ENCODE assay signal across 16 mouse cellular contexts in the genomic region with DNA sequence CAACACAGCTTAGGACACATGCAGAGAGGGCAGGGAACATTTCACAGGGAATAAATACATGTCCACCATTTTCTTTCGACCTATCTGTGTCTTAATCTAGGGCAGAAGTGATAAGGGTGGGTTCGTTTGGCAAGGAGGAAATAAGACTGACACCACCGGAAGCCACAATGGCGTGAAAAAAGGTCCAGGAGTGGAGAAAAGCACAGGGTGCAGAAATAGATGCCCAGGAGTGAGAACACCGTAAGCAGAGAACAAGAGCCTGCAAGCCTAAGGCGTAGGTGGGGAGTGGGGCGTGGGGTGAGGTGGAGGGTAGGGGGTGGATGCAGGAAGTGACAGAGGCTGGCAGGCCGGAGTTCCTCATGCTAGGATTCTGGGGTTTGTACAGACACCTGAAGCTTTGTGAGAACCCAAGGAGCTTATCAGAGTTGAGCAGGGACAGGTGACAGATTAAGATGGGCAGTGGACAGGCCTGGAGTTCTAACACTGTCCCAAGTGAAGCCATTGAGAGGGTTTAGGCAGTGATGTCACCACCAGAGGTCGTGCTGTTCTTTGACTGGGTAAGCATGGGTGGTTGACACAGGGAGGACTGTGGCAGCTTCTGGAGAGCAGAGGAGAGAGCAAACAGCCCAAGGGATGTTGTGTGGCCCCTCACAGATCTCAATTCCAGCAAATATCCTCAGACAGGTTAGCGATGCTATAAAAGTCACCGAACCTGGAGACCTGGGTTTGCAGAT. TPM values are rescaled to one million over a fixed set of nuclear protein-coding genes. Genes with fewer than 3 reads are reported as not detected.
DNase-seq lines count a peak whose midpoint lies in the region; ATAC-seq and TF ChIP-seq lines count a peak whose summit lies in the region.
"Had no signal": no experiment of that assay in that cellular context is flagged by ENCODE, and none has a peak within 500 bp of the region (broad histone marks: within the 10 kb centered on the region; RNA-seq: fewer than 3 reads in every experiment).

No protein-coding gene starts in this region.

- peak; percentile 14 for DNase-seq in lung, embryonic 14.5 days
- no peak for DNase-seq in lung, postnatal 10 days
- DNase-seq in liver, embryonic 13.5 days: peak; percentile 5
- peak; percentile 53 for DNase-seq in thymus, postnatal 14 days
- no peak for DNase-seq in ovary, postnatal 36 days (ENCODE audit: low spot score)
- DNase-seq in B cell, adult 2 months: no peak
- DNase-seq in cerebellum, adult 2 months: no peak
- DNase-seq: forebrain, postnatal 0 days; heart, postnatal 4 days; kidney, postnatal 14 days; lung, adult 18-20 months; spleen, adult 18-20 months had no signal

- H3K27me3 ChIP-seq in lung, embryonic 14.5 days (ENCODE audit: insufficient read depth, low read length): no peaks in the 10 kb centered on the region
- no peaks in the 10 kb centered on the region for H3K27me3 ChIP-seq in liver, embryonic 13.5 days
- no peaks in the 10 kb centered on the region for H3K27me3 ChIP-seq in cerebellum, adult 2 months (ENCODE audit: control insufficient read depth, insufficient read depth, low read length)

- no peak for TF ChIP-seq POLR2A in bone marrow, adult 2 months (IDR thresholded peaks at IDR 0.05; ENCODE audit: borderline replicate concordance, control insufficient read depth, low read depth, low read length)
- no peak for TF ChIP-seq POLR2A in cerebellum, adult 2 months (IDR thresholded peaks at IDR 0.05; ENCODE audit: borderline replicate concordance, insufficient read depth, low read length)

- no peaks in the 10 kb centered on the region for H3K9me3 ChIP-seq in lung, embryonic 14.5 days (ENCODE audit: low read depth, low read length)
- no peaks in the 10 kb centered on the region for H3K9me3 ChIP-seq in liver, embryonic 13.5 days (replicated peaks)
- H3K9me3 ChIP-seq: G1E had no signal

- no peak overlapping the region for H3K27ac ChIP-seq in lung, embryonic 14.5 days (ENCODE audit: low read depth)
- H3K27ac ChIP-seq in bone marrow, adult 2 months (ENCODE audit: control insufficient read depth, insufficient read depth, low read depth, low read length, poor library complexity): peak overlapping the region; percentile 45
- no peak overlapping the region for H3K27ac ChIP-seq in liver, embryonic 13.5 days
- no peak overlapping the region for H3K27ac ChIP-seq in cerebellum, adult 2 months (ENCODE audit: insufficient read depth, low read length)

- no peak overlapping the region for H3K9ac ChIP-seq in lung, embryonic 14.5 days
- H3K9ac ChIP-seq in liver, embryonic 13.5 days: no peak overlapping the region
- H3K9ac ChIP-seq: forebrain, postnatal 0 days had no signal

- H3K4me3 ChIP-seq in lung, embryonic 14.5 days (ENCODE audit: low read depth, low read length): no peak overlapping the region
- H3K4me3 ChIP-seq in bone marrow, adult 2 months (replicated peaks; ENCODE audit: control insufficient read depth, low read depth, low read length): no peak overlapping the region
- H3K4me3 ChIP-seq in liver, embryonic 13.5 days (replicated peaks): no peak overlapping the region
- no peak overlapping the region for H3K4me3 ChIP-seq in cerebellum, adult 2 months (replicated peaks; ENCODE audit: insufficient read depth, low read depth, low read length)

- H3K4me1 ChIP-seq in lung, embryonic 14.5 days (ENCODE audit: insufficient read depth): no peaks in the 10 kb centered on the region
- peaks cover 9% of the 10 kb centered on the region for H3K4me1 ChIP-seq in bone marrow, adult 2 months (ENCODE audit: control insufficient read depth, insufficient read depth, low read length)
- H3K4me1 ChIP-seq in liver, embryonic 13.5 days (replicated peaks): peaks cover 3% of the 10 kb centered on the region; the same call in 1 of the 2 replicates
- H3K4me1 ChIP-seq in cerebellum, adult 2 months (ENCODE audit: control insufficient read depth, insufficient read depth, low read length): no peaks in the 10 kb centered on the region

- peak; percentile 19; the same call in 1 of the 2 replicates for TF ChIP-seq CTCF in lung, embryonic 14.5 days (IDR thresholded peaks at IDR 0.05; ENCODE audit: low read depth)
- TF ChIP-seq CTCF in bone marrow, adult 2 months (IDR thresholded peaks at IDR 0.05; ENCODE audit: control insufficient read depth, insufficient read depth, low read length): no peak
- no peak for TF ChIP-seq CTCF in cerebellum, adult 2 months (IDR thresholded peaks at IDR 0.05; ENCODE audit: borderline replicate concordance, insufficient read depth, low read depth, low read length)

- ATAC-seq in lung, embryonic 14.5 days (ENCODE audit: insufficient read depth): no peak
- peak; percentile 18; the same call in 1 of the 2 replicates for ATAC-seq in liver, embryonic 13.5 days (ENCODE audit: low read depth)
- ATAC-seq: forebrain, postnatal 0 days had no signal

- no peaks in the 10 kb centered on the region for H3K36me3 ChIP-seq in lung, embryonic 14.5 days (ENCODE audit: insufficient read depth)
- H3K36me3 ChIP-seq in liver, embryonic 13.5 days: no peaks in the 10 kb centered on the region
- H3K36me3 ChIP-seq: G1E had no signal

- 68% methylated on average over 11 of the region's 11 CpGs for WGBS in lung, embryonic 14.5 days
- WGBS in bone marrow, adult 2 months: 18% methylated on average over 11 of the region's 11 CpGs
- 27% methylated on average over 11 of the region's 11 CpGs for WGBS in liver, embryonic 13.5 days (ENCODE audit: insufficient replicate concordance)
- WGBS in cerebellum, adult 2 months: 77% methylated on average over 11 of the region's 11 CpGs

- H3K4me2 ChIP-seq in lung, embryonic 14.5 days: no peak overlapping the region
- no peak overlapping the region for H3K4me2 ChIP-seq in liver, embryonic 13.5 days

RNA-seq across cellular contexts. Expression of gene Slc18a2, which starts 12.0 kb away (rescaled TPM):
- 5.6 and 7.5 TPM in 2 replicates for polyA plus RNA-seq in lung, embryonic 14.5 days (2014; fragmentation: Nextera tagmentation; extraction: Ambion mirVana)
- 3.7 and 4.7 TPM in 2 replicates for polyA plus RNA-seq in bone marrow, adult 2 months (2011; ENCODE audit: insufficient read depth, insufficient read length, low replicate concordance, missing spikeins)
- 3.4 and 4.3 TPM in 2 replicates for polyA plus RNA-seq in liver, embryonic 13.5 days (2015; fragmentation: Nextera tagmentation; extraction: Ambion mirVana)
- 5.1 and 5.2 TPM in 2 replicates for polyA plus RNA-seq in cerebellum, adult 2 months (2012; rRNA removed)

RNA-seq across cellular contexts. Expression of gene Kcnk18, which starts 29.7 kb away (rescaled TPM):
- not detected in 2 replicates for polyA plus RNA-seq in lung, embryonic 14.5 days (2014; fragmentation: Nextera tagmentation; extraction: Ambion mirVana)
- polyA plus RNA-seq in bone marrow, adult 2 months (2011; ENCODE audit: insufficient read depth, insufficient read length, low replicate concordance, missing spikeins): not detected in 2 replicates
- not detected in 2 replicates for polyA plus RNA-seq in liver, embryonic 13.5 days (2015; fragmentation: Nextera tagmentation; extraction: Ambion mirVana)
- 0.03 TPM in 1 of 2 replicates, not detected in the other for polyA plus RNA-seq in cerebellum, adult 2 months (2012; rRNA removed)
- polyA plus RNA-seq: G1E; gonadal fat pad, adult 2 months; midbrain, postnatal 0 days had no signal

Comparison
In these comparisons a context has a peak if more than half of its experiments do, and no peak if none do; other contexts are left out.
1. DNase-seq: peak in lung, embryonic 14.5 days (single experiment), liver, embryonic 13.5 days (single experiment) and thymus, postnatal 14 days (single experiment); none in lung, postnatal 10 days (single experiment), ovary, postnatal 36 days (single experiment), B cell, adult 2 months (0 of 2) and cerebellum, adult 2 months (0 of 2).